Mouse (Mus musculus) liver, postnatal 0 days (tissue): ENCODE measurements around the gene Fam192a.

Source experiments
- CTCF ChIP-seq: sonication (generic); IDR thresholded peaks from 2 replicates; pipeline ENCODE4 v1.5.1; 2016; ENCODE audit warnings: antibody characterized with exemption, low read depth
- EP300 ChIP-seq: IDR thresholded peaks from 2 replicates; pipeline ENCODE4 v1.6.1; 2016; ENCODE audit warnings: antibody characterized with exemption, low read depth, mild to moderate bottlenecking

GRCm38 (mm10) chr8:94633564-94634194, 31.9 kb upstream of the Fam192a start:
- TF ChIP-seq EP300, result peak; percentile 75
- no peak for TF ChIP-seq CTCF
